Mouse (Mus musculus) spleen, adult 2 months (tissue): ENCODE measurements around the gene a. TPM values are rescaled to one million over a fixed set of nuclear protein-coding genes. Genes with fewer than 3 reads are reported as not detected.

ENCODE experiments used
- DNase-seq, 2 experiments: peaks; one replicate each; pipeline versions ENCODE4 v3.0.0 to v3.0.0-alpha.2; 2012 to 2021; ENCODE audit warnings: low spot score in 2 of 2, low read depth in 1 of 2
- H3K27ac ChIP-seq: fragments of 200-500 bp; 2 replicates; pipeline ENCODE4 v1.5.1; 2012; ENCODE audit warnings: low read length, inconsistent platforms; ENCODE audit not compliant: insufficient read depth
- H3K27me3 ChIP-seq: fragments of 200-500 bp; 2 replicates; pipeline ENCODE4 v1.6.1; 2012; ENCODE audit warnings: mild to moderate bottlenecking, moderate library complexity, low read length, inconsistent platforms; ENCODE audit not compliant: control insufficient read depth, insufficient read depth
- H3K36me3 ChIP-seq: fragments of 200-500 bp; 2 replicates; pipeline ENCODE4 v1.6.1; 2012; ENCODE audit warnings: mild to moderate bottlenecking, low read length, inconsistent platforms; ENCODE audit not compliant: control insufficient read depth, insufficient read depth
- H3K4me1 ChIP-seq: fragments of 200-500 bp; 2 replicates; pipeline ENCODE4 v1.6.1; 2011; ENCODE audit warnings: inconsistent platforms; ENCODE audit not compliant: control insufficient read depth, insufficient read depth, insufficient read length
- H3K4me3 ChIP-seq: fragments of 200-500 bp; 2 replicates; pipeline ENCODE4 v1.5.1; 2011; ENCODE audit warnings: mild to moderate bottlenecking, inconsistent platforms; ENCODE audit not compliant: insufficient read depth, insufficient read length; ENCODE audit errors: extremely low read depth
- CTCF ChIP-seq: fragments of 200-500 bp; IDR thresholded peaks from 2 replicates; pipeline ENCODE4 v1.5.1; 2011; ENCODE audit warnings: mild to moderate bottlenecking, inconsistent platforms; ENCODE audit not compliant: insufficient read depth, insufficient read length, insufficient replicate concordance; ENCODE audit errors: extremely low read depth
- POLR2A ChIP-seq: fragments of 200-500 bp; IDR thresholded peaks from 2 replicates; pipeline ENCODE4 v1.6.1; 2011; ENCODE audit warnings: low read depth, low read length, inconsistent platforms
- WGBS: fragments of 180-500 bp; shearing (Covaris S2); methylation state at CpG from one replicate; pipeline ENCODE4 v1.1.7; 2018; 5-methylcytosine and 5-hydroxymethylcytosine counted together
- polyA plus RNA-seq: library from polyadenylated mRNA; depleted of rRNA; stranded (reverse); fragments of >200 nt; gene quantifications from 2 replicates; pipeline ENCODE4 v1.2.3, GENCODE M21; 2012

The a gene
- polyA plus RNA-seq, 1 experiment = not detected

GRCm38 (mm10) chr2:155074766-155075330, 283.6 kb downstream of the a start:
- 0 out of 2 replicates have a peak overlapping the region, but pooled peaks have one; percentile 58 for H3K27ac ChIP-seq
- H3K4me1 ChIP-seq = peaks cover 7% of the 10 kb centered on the region; the same call in 1 of the 2 replicates
- TF ChIP-seq POLR2A = no peak
- TF ChIP-seq CTCF = no peak

DNA sequence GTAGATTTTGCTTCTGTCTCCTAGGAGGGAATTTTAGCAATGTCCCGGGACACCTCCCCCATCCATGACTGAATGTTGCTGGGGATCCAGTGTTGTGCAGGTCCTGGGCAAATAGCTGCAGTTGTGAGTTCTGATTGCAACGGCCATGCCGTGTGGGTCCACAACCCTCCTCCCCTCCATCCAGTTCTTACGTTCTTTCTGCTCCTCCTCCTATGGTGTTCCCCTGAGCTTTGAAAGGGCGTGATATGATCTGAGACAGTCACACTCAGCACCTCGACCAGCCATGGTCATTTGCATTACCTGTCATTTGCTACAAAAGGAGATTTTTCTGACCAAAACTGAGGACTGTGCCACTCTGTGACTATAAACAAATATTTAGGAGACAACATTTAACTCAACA, 284.4 kb downstream of the a start:
- H3K36me3 ChIP-seq = no peaks in the 10 kb centered on the region
- H3K4me1 ChIP-seq = peaks cover 7% of the 10 kb centered on the region; the same call in 1 of the 2 replicates
- 81% methylated on average over 6 of the region's 6 CpGs for WGBS

More at GRCm38 (mm10) chr2:155074766-155075330, 283.6 kb downstream of the a start:
- no peak for DNase-seq
- Histone ChIP-seq H3K27me3 (no peaks in the 10 kb centered on the region), H3K4me3 (peak overlapping the region; percentile 86), H3K36me3 (no peaks in the 10 kb centered on the region)
- 43% methylated on average over 12 of the region's 12 CpGs for WGBS

GRCm38 (mm10) chr2:155079500-155080178, 288.4 kb downstream of the a start:
- Histone ChIP-seq H3K4me3 (no peak overlapping the region), H3K27ac (no peak overlapping the region)
- TF ChIP-seq POLR2A = no peak
- no peak for TF ChIP-seq CTCF

More for the DNA sequence above, 284.4 kb downstream of the a start:
- TF ChIP-seq POLR2A = no peak
- no peak for TF ChIP-seq CTCF
- Histone ChIP-seq H3K27me3 (no peaks in the 10 kb centered on the region), H3K27ac (no peak overlapping the region), H3K4me3 (no peak overlapping the region)
- no peak for DNase-seq

DNA sequence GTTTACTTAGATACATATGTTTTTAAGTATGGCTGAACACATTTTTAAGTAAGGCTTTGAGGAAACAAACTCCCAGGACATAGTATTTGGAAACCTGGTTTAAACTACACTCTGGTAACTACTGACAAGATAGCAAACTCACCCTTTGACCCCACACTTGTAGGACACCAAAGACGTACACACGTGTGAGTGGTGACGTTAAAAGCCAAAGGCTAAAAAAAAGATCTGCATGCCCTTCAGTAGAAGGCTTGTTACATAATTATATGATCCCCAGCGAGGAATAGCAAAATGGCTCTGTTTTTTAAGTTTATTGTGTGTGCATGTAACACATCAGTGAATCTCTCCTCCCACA, 289.0 kb downstream of the a start:
- 84% methylated on average over 4 of the region's 4 CpGs for WGBS
- no peak overlapping the region for H3K27ac ChIP-seq
- TF ChIP-seq POLR2A (no peak), CTCF (no peak)

More at GRCm38 (mm10) chr2:155079500-155080178, 288.4 kb downstream of the a start:
- Histone ChIP-seq H3K27me3 (no peaks in the 10 kb centered on the region), H3K36me3 (no peaks in the 10 kb centered on the region), H3K4me1 (peaks cover 4% of the 10 kb centered on the region; the same call in 1 of the 2 replicates)
- 27% methylated on average over 7 of the region's 7 CpGs for WGBS
- DNase-seq = peak in 1 of 2 experiments; percentile 45

GRCm38 (mm10) chr2:155081056-155081455, 289.9 kb downstream of the a start:
- TF ChIP-seq POLR2A (no peak), CTCF (no peak)
- Histone ChIP-seq H3K27ac (no peak overlapping the region), H3K4me1 (no peaks in the 10 kb centered on the region), H3K4me3 (no peak overlapping the region), H3K36me3 (no peaks in the 10 kb centered on the region), H3K27me3 (no peaks in the 10 kb centered on the region)
- 96% methylated on average over 3 of the region's 3 CpGs for WGBS
- DNase-seq = no peak

More for the DNA sequence above, 289.0 kb downstream of the a start:
- H3K36me3 ChIP-seq = no peaks in the 10 kb centered on the region
- H3K27me3 ChIP-seq = no peaks in the 10 kb centered on the region
- H3K4me1 ChIP-seq = no peaks in the 10 kb centered on the region; the same call in 1 of the 2 replicates
- DNase-seq = no peak
- no peak overlapping the region for H3K4me3 ChIP-seq

DNA sequence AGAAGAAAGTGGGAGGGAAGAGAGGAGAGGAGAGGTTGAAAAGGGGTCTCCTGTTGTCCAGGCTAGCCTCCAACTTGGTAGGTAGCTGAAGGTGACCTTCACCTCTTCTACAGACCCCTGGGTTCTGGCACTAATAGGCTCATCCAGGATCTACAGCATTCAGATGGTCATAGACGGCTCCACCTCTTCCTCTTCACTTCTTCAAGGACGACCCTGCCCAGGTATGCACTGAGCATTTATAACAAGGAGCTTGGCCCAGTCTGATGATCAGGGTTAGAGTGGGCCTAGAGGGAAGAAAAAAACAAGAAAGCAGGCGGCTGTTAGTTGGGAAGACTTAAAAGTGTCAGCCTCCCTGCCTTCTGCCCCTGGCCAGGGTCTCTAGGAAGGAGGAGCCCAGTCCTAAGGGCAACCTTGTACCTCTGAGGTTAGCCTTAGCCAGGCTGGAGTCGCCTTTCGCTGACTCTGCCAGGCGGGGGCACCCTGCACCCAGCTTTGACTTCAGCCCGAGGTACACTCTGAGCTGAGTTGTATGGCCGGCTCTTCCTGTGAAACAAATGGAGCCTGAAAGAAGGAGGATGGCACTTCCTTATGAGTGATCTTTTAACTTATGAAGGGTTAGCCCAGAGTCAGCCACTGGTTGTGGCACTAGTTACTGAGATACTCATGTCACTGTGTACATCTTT, 291.1 kb downstream of the a start:
- Histone ChIP-seq H3K4me1 (no peaks in the 10 kb centered on the region), H3K27me3 (no peaks in the 10 kb centered on the region), H3K27ac (no peak overlapping the region), H3K4me3 (no peak overlapping the region), H3K36me3 (no peaks in the 10 kb centered on the region)
- TF ChIP-seq POLR2A = no peak
- TF ChIP-seq CTCF = peak; percentile 94
- 24% methylated on average over 8 of the region's 8 CpGs for WGBS
- DNase-seq = peak; percentile 25 to 74
